In the genomic region with DNA sequence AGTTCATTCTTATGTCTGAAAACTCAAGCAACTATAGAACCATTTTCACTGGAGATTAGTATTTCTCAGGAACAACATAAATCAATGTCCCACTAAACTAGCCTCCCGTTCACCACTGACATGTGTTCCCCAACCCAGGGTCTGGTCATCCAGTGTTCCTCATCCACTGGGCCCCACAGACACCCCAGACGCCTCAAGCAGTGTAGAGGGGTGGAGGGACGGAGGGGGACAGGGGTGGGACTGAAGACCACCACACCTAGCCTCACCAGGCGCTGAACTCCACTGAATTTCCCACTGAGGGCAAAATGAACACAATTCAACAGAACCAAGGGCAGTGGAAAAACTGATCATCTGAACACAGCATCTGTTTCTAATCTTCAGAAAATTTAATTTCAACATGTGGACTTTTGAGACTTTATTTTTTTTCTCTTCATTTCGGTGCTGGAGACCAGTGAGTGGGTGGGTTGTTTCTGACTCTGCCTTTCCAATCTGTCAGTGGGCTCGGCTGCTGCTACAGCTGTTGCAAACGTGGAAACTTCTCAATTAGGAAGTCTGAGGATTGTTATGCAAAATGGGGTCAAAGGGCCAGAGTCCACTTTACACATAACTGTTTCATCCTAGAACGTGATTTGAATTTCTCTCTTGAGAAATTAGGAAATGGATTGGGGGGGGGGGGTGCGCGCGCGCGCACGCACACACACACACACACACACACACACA, we compare ENCODE assay signal across 23 mouse cellular contexts. TPM values are rescaled to one million over a fixed set of nuclear protein-coding genes. Genes with fewer than 3 reads are reported as not detected.
DNase-seq lines count a peak whose midpoint lies in the region; ATAC-seq and TF ChIP-seq lines count a peak whose summit lies in the region.
"Had no signal": no experiment of that assay in that cellular context is flagged by ENCODE, and none has a peak within 500 bp of the region (broad histone marks: within the 10 kb centered on the region; RNA-seq: fewer than 3 reads in every experiment).

No protein-coding gene starts in this region.

- peaks cover 29% of the 10 kb centered on the region for H3K4me1 ChIP-seq in kidney, embryonic 16.5 days (ENCODE audit: insufficient read depth, low read length)
- H3K4me1 ChIP-seq in limb, embryonic 12.5 days (replicated peaks): peaks cover 27% of the 10 kb centered on the region
- H3K4me1 ChIP-seq: forebrain, embryonic 15.5 days; heart, embryonic 15.5 days; intestine, embryonic 15.5 days; midbrain, embryonic 13.5 days had no signal

- H3K4me3 ChIP-seq in kidney, embryonic 16.5 days (ENCODE audit: low read length): no peak overlapping the region
- H3K4me3 ChIP-seq in limb, embryonic 12.5 days (replicated peaks): no peak overlapping the region
- H3K4me3 ChIP-seq: forebrain, embryonic 15.5 days; heart, embryonic 15.5 days; intestine, embryonic 15.5 days; layer of hippocampus, adult 2 months; left cerebral cortex, adult 2 months; midbrain, embryonic 13.5 days had no signal

- 83% methylated on average over 14 of the region's 14 CpGs for WGBS in kidney, embryonic 16.5 days
- WGBS in limb, embryonic 12.5 days: 58% methylated on average over 14 of the region's 14 CpGs

- no peak for ATAC-seq in kidney, embryonic 16.5 days (ENCODE audit: low FRiP score, low TSS enrichment)
- ATAC-seq in limb, embryonic 12.5 days (ENCODE audit: insufficient number of reproducible peaks, insufficient read depth, low FRiP score, low TSS enrichment, low read depth): no peak
- ATAC-seq in megakaryocyte-erythroid progenitor cell, adult 5-6 weeks (replicated peaks; ENCODE audit: low FRiP score, low TSS enrichment, poor library complexity, severe bottlenecking): no peak
- ATAC-seq: forebrain, embryonic 15.5 days; intestine, embryonic 15.5 days; midbrain, embryonic 13.5 days had no signal

- TF ChIP-seq POLR2A in brain, embryonic 14.5 days (IDR thresholded peaks at IDR 0.05; ENCODE audit: borderline replicate concordance, extremely low read depth, insufficient read depth, insufficient read length, poor library complexity, severe bottlenecking): no peak

- no peak overlapping the region for H3K27ac ChIP-seq in kidney, embryonic 16.5 days (ENCODE audit: low read length)
- H3K27ac ChIP-seq in limb, embryonic 12.5 days: peak overlapping the region; percentile 79
- H3K27ac ChIP-seq: forebrain, embryonic 15.5 days; heart, embryonic 15.5 days; hindbrain, embryonic 14.5 days; intestine, embryonic 15.5 days; kidney, postnatal 0 days; layer of hippocampus, adult 2 months; left cerebral cortex, adult 2 months; midbrain, embryonic 13.5 days had no signal

- H3K27me3 ChIP-seq in kidney, embryonic 16.5 days (ENCODE audit: insufficient read depth, low read length): no peaks in the 10 kb centered on the region
- H3K27me3 ChIP-seq in limb, embryonic 12.5 days: no peaks in the 10 kb centered on the region
- H3K27me3 ChIP-seq: forebrain, embryonic 15.5 days; heart, embryonic 15.5 days; intestine, embryonic 15.5 days; midbrain, embryonic 13.5 days had no signal

- H3K9ac ChIP-seq in kidney, embryonic 16.5 days (replicated peaks; ENCODE audit: low read length): no peak overlapping the region
- no peak overlapping the region for H3K9ac ChIP-seq in limb, embryonic 12.5 days (replicated peaks)
- H3K9ac ChIP-seq: forebrain, embryonic 15.5 days; heart, embryonic 15.5 days; hindbrain, embryonic 14.5 days; intestine, embryonic 15.5 days; midbrain, embryonic 13.5 days had no signal

- no peaks in the 10 kb centered on the region; the same call in 1 of the 2 replicates for H3K9me3 ChIP-seq in kidney, embryonic 16.5 days (ENCODE audit: low read length)
- H3K9me3 ChIP-seq in limb, embryonic 12.5 days: peaks cover 2% of the 10 kb centered on the region; the same call in 1 of the 2 replicates
- H3K9me3 ChIP-seq: heart, embryonic 15.5 days; intestine, embryonic 15.5 days had no signal

- H3K36me3 ChIP-seq in kidney, embryonic 16.5 days (ENCODE audit: insufficient read depth, low read length): no peaks in the 10 kb centered on the region
- H3K36me3 ChIP-seq in limb, embryonic 12.5 days: no peaks in the 10 kb centered on the region
- H3K36me3 ChIP-seq: forebrain, embryonic 15.5 days; heart, embryonic 15.5 days; intestine, embryonic 15.5 days; midbrain, embryonic 13.5 days had no signal

- peak; percentile 50 for DNase-seq in embryo, embryonic 10.5 days (ENCODE audit: low spot score)
- DNase-seq in embryo, embryonic 10 days (ENCODE audit: low spot score): no peak
- DNase-seq in kidney, postnatal 36 days: peak; percentile 55 to 56
- peak; percentile 21 for DNase-seq in brain, embryonic 14.5 days (ENCODE audit: low read depth)
- DNase-seq in left cerebral cortex, postnatal 36 days (ENCODE audit: low spot score in 2 of 2): no peak
- DNase-seq: adrenal gland, adult 2 months; cerebellum, postnatal 14 days; heart, adult 18-20 months; lung, adult 18-20 months; lung, postnatal 4 days; spleen, adult 18-20 months had no signal

- no peak overlapping the region for H3K4me2 ChIP-seq in kidney, embryonic 16.5 days (replicated peaks; ENCODE audit: low read depth, low read length)
- no peak overlapping the region for H3K4me2 ChIP-seq in limb, embryonic 12.5 days
- H3K4me2 ChIP-seq: forebrain, embryonic 15.5 days; heart, embryonic 15.5 days; hindbrain, embryonic 14.5 days; intestine, embryonic 15.5 days; midbrain, embryonic 13.5 days had no signal

- no peak for TF ChIP-seq CTCF in brain, embryonic 14.5 days (IDR thresholded peaks at IDR 0.05; ENCODE audit: borderline replicate concordance, extremely low read depth, insufficient read depth, insufficient read length)

- intact Hi-C loops in left cerebral cortex, postnatal 36 days (cut with DNase I): no loop called here

RNA-seq across cellular contexts. Expression of a gene that starts 21.2 kb away (rescaled TPM):
- 44.7 and 48.0 TPM in 2 replicates for polyA plus RNA-seq in kidney, embryonic 16.5 days (2015; fragmentation: Nextera tagmentation; extraction: Ambion mirVana)
- 4.1 and 6.9 TPM in 2 replicates for polyA plus RNA-seq in brain, embryonic 14.5 days (2012; rRNA removed)
- polyA plus RNA-seq in limb, embryonic 12.5 days (2016; fragmentation: Nextera tagmentation; extraction: Ambion mirVana): 15.6 and 17.7 TPM in 2 replicates
- not detected in 2 replicates for total RNA-seq in megakaryocyte-erythroid progenitor cell, adult 5-6 weeks (2014; fragmentation: Nextera tagmentation)
- not detected in 2 replicates for total RNA-seq in megakaryocyte-erythroid progenitor cell, adult 5-6 weeks (2017)
- total RNA-seq in left cerebral cortex, postnatal 36 days (2021): 1 to 10 TPM; 4.2 to 5.6 TPM
- total RNA-seq: MEL had no signal

Comparison
In these comparisons a context has a peak if more than half of its experiments do, and no peak if none do; other contexts are left out.
1. DNase-seq: peak in embryo, embryonic 10.5 days (single experiment), kidney, postnatal 36 days (2 of 2) and brain, embryonic 14.5 days (single experiment); none in embryo, embryonic 10 days (single experiment) and left cerebral cortex, postnatal 36 days (0 of 2).